10 mouse cellular contexts compared by ENCODE assay signal in the genomic region with DNA sequence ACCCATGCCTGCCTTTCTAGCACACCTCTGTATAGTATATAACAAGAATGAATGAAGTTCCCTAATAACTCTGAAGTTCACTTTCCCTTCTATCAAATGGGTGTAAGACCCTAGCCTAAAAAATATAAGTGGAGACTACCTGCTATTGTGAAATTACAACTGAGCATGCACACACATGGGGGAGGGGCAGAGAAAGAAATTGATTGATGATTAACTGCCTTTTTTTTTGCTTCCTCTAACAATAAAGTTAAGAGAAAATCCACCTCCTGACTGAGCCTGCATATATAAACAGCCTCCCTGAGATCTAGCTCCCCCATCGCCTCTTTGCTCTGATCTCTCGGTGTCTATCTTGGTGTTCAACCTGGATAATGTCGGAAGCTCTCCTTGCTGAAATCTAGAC.
DNase-seq lines count a peak whose midpoint lies in the region; ATAC-seq and TF ChIP-seq lines count a peak whose summit lies in the region.
"Had no signal": no experiment of that assay in that cellular context is flagged by ENCODE, and none has a peak within 500 bp of the region (broad histone marks: within the 10 kb centered on the region; RNA-seq: fewer than 3 reads in every experiment).

No protein-coding gene starts in this region.

- no peak overlapping the region for H3ac ChIP-seq in myocyte (ENCODE audit: control insufficient read depth, insufficient read length)

- WGBS in heart, embryonic 16.5 days = 86% methylated on average over 3 of the region's 3 CpGs
- WGBS in midbrain, embryonic 13.5 days = 98% methylated on average over 3 of the region's 3 CpGs
- WGBS in midbrain, embryonic 16.5 days = 92% methylated on average over 3 of the region's 3 CpGs
- WGBS in hindbrain, embryonic 16.5 days = 84% methylated on average over 3 of the region's 3 CpGs

- H3K9me3 ChIP-seq in heart, embryonic 16.5 days (replicated peaks; ENCODE audit: control insufficient read depth, low read length) = no peaks in the 10 kb centered on the region
- H3K9me3 ChIP-seq in midbrain, embryonic 13.5 days = no peaks in the 10 kb centered on the region
- no peaks in the 10 kb centered on the region for H3K9me3 ChIP-seq in midbrain, embryonic 16.5 days (replicated peaks; ENCODE audit: control insufficient read depth, low read length, poor library complexity, severe bottlenecking)
- no peaks in the 10 kb centered on the region for H3K9me3 ChIP-seq in hindbrain, embryonic 16.5 days (ENCODE audit: control insufficient read depth, low read length)
- H3K9me3 ChIP-seq: limb, embryonic 15.5 days had no signal

- intact Hi-C loops in heart, postnatal 10 days (cut with DNase I) = no loop called here

- H3K27ac ChIP-seq in heart, embryonic 16.5 days (ENCODE audit: low read length) = 0 out of 2 replicates have a peak overlapping the region, but pooled peaks have one; percentile 3
- peak overlapping the region; percentile 52 for H3K27ac ChIP-seq in midbrain, embryonic 13.5 days
- no peak overlapping the region for H3K27ac ChIP-seq in midbrain, embryonic 16.5 days (ENCODE audit: low read length)
- H3K27ac ChIP-seq in hindbrain, embryonic 16.5 days (ENCODE audit: low read depth, low read length) = peak overlapping the region; percentile 27; the same call in 1 of the 2 replicates
- H3K27ac ChIP-seq: limb, embryonic 15.5 days; macrophage had no signal

- H3K4me3 ChIP-seq in heart, embryonic 16.5 days (ENCODE audit: low read length) = no peak overlapping the region
- no peak overlapping the region for H3K4me3 ChIP-seq in midbrain, embryonic 13.5 days (replicated peaks)
- H3K4me3 ChIP-seq in midbrain, embryonic 16.5 days (ENCODE audit: low read depth, low read length) = no peak overlapping the region
- H3K4me3 ChIP-seq in hindbrain, embryonic 16.5 days (ENCODE audit: low read length) = no peak overlapping the region
- no peak overlapping the region for H3K4me3 ChIP-seq in myocyte
- H3K4me3 ChIP-seq: limb, embryonic 15.5 days had no signal

- no peak for TF ChIP-seq POLR2A in myocyte (IDR thresholded peaks at IDR 0.05; ENCODE audit: insufficient read length, low read depth)

- ATAC-seq in heart, embryonic 16.5 days (replicated peaks; ENCODE audit: extremely low read depth, insufficient read depth, low FRiP score) = no peak
- no peak for ATAC-seq in midbrain, embryonic 13.5 days
- ATAC-seq in midbrain, embryonic 16.5 days = no peak
- ATAC-seq in hindbrain, embryonic 16.5 days = no peak

- peaks cover 7% of the 10 kb centered on the region for H3K36me3 ChIP-seq in heart, embryonic 16.5 days (ENCODE audit: control insufficient read depth, insufficient read depth)
- peaks cover 16% of the 10 kb centered on the region for H3K36me3 ChIP-seq in midbrain, embryonic 13.5 days
- H3K36me3 ChIP-seq in midbrain, embryonic 16.5 days (ENCODE audit: control insufficient read depth, insufficient read depth, low read length) = no peaks in the 10 kb centered on the region
- no peaks in the 10 kb centered on the region for H3K36me3 ChIP-seq in hindbrain, embryonic 16.5 days (ENCODE audit: control insufficient read depth, insufficient read depth, low read length)
- H3K36me3 ChIP-seq in myocyte (ENCODE audit: control insufficient read depth, insufficient read depth) = no peaks in the 10 kb centered on the region

- no peak for DNase-seq in heart, postnatal 10 days
- DNase-seq in layer of hippocampus, postnatal 14 days (ENCODE audit: low spot score in 2 of 2) = no peak
- DNase-seq: gastrocnemius, postnatal 10 days had no signal

- peaks cover 49% of the 10 kb centered on the region for H3K79me2 ChIP-seq in myocyte (ENCODE audit: control insufficient read depth, insufficient read depth)

- no peak overlapping the region for H3K9ac ChIP-seq in heart, embryonic 16.5 days (ENCODE audit: low read length)
- H3K9ac ChIP-seq in midbrain, embryonic 13.5 days (replicated peaks) = no peak overlapping the region
- no peak overlapping the region for H3K9ac ChIP-seq in midbrain, embryonic 16.5 days (ENCODE audit: low read depth, low read length)
- no peak overlapping the region for H3K9ac ChIP-seq in hindbrain, embryonic 16.5 days (ENCODE audit: low read depth, low read length)
- H3K9ac ChIP-seq: limb, embryonic 15.5 days had no signal

- no peak overlapping the region for H3K4me2 ChIP-seq in heart, embryonic 16.5 days (ENCODE audit: low read depth, low read length)
- H3K4me2 ChIP-seq in midbrain, embryonic 13.5 days (replicated peaks) = no peak overlapping the region
- no peak overlapping the region for H3K4me2 ChIP-seq in midbrain, embryonic 16.5 days (ENCODE audit: low read length)
- H3K4me2 ChIP-seq in hindbrain, embryonic 16.5 days (ENCODE audit: low read length) = no peak overlapping the region
- peak overlapping the region; percentile 31 for H3K4me2 ChIP-seq in myocyte (ENCODE audit: low read depth)
- H3K4me2 ChIP-seq: limb, embryonic 15.5 days had no signal

- H3K27me3 ChIP-seq in heart, embryonic 16.5 days (ENCODE audit: control insufficient read depth, insufficient read depth, low read length) = no peaks in the 10 kb centered on the region
- H3K27me3 ChIP-seq in midbrain, embryonic 13.5 days = no peaks in the 10 kb centered on the region
- H3K27me3 ChIP-seq in midbrain, embryonic 16.5 days (ENCODE audit: control insufficient read depth, insufficient read depth, low read depth, low read length) = no peaks in the 10 kb centered on the region
- H3K27me3 ChIP-seq in hindbrain, embryonic 16.5 days (replicated peaks; ENCODE audit: control insufficient read depth, insufficient read depth, low read length) = no peaks in the 10 kb centered on the region
- no peaks in the 10 kb centered on the region for H3K27me3 ChIP-seq in myocyte (ENCODE audit: control insufficient read depth, insufficient read depth, insufficient read length)
- H3K27me3 ChIP-seq: limb, embryonic 15.5 days had no signal

- H3K4me1 ChIP-seq in heart, embryonic 16.5 days (ENCODE audit: control insufficient read depth, insufficient read depth, low read length) = peaks cover 54% of the 10 kb centered on the region
- H3K4me1 ChIP-seq in midbrain, embryonic 13.5 days (replicated peaks) = peaks cover 69% of the 10 kb centered on the region
- H3K4me1 ChIP-seq in midbrain, embryonic 16.5 days (ENCODE audit: control insufficient read depth, insufficient read depth, low read length) = peaks cover 19% of the 10 kb centered on the region
- H3K4me1 ChIP-seq in hindbrain, embryonic 16.5 days (ENCODE audit: control insufficient read depth, insufficient read depth, low read depth, low read length) = peaks cover 21% of the 10 kb centered on the region

TF ChIP-seq in myocyte, 11 proteins besides CTCF, POLR2A, EP300 and RAD21:
- TF ChIP-seq USF1 (IDR thresholded peaks at IDR 0.05; ENCODE audit: low read depth) (no peak), REST (IDR thresholded peaks at IDR 0.05; ENCODE audit: insufficient read depth, insufficient read length) (no peak), CEBPB (IDR thresholded peaks at IDR 0.05; ENCODE audit: insufficient read depth, poor library complexity, severe bottlenecking) (no peak), E2F4 (IDR thresholded peaks at IDR 0.05; ENCODE audit: insufficient read depth) (no peak), TCF12 (IDR thresholded peaks at IDR 0.05; ENCODE audit: insufficient read depth, poor library complexity, severe bottlenecking) (no peak), TCF3 (IDR thresholded peaks at IDR 0.05; ENCODE audit: insufficient read length, low read depth) (no peak), POLR2AphosphoS2 (IDR thresholded peaks at IDR 0.05; ENCODE audit: insufficient read length, low read depth) (no peak), MAX (IDR thresholded peaks at IDR 0.05; ENCODE audit: low read depth) (no peak), SRF (IDR thresholded peaks at IDR 0.05; ENCODE audit: control insufficient read depth, insufficient read length, low read depth) (no peak), MYOD1 (IDR thresholded peaks at IDR 0.05; ENCODE audit: control insufficient read depth in 1 of 3, insufficient read length in 2 of 3, low read depth in 2 of 3) (no peak)
